8 mouse cellular contexts compared by ENCODE assay signal in genomic region chr4:151996951-151997222, GRCm38 (mm10). TPM values are rescaled to one million over a fixed set of nuclear protein-coding genes. Genes with fewer than 3 reads are reported as not detected.
A peak's percentile ranks its signal among the peaks of the same experiment; 100 is the strongest.
DNase-seq lines count a peak whose midpoint lies in the region; ATAC-seq and TF ChIP-seq lines count a peak whose summit lies in the region.

No protein-coding gene starts in this region.

- ATAC-seq in kidney, postnatal 0 days (replicated peaks; ENCODE audit: low FRiP score, low read depth), result no peak
- ATAC-seq in hindbrain, postnatal 0 days, result no peak
- no peak for ATAC-seq in midbrain, postnatal 0 days (ENCODE audit: low FRiP score)

- peak overlapping the region; percentile 93 for H3K27ac ChIP-seq in kidney, postnatal 0 days
- peak overlapping the region; percentile 94 for H3K27ac ChIP-seq in embryonic facial prominence, embryonic 10.5 days (replicated peaks)
- peak overlapping the region; percentile 87 for H3K27ac ChIP-seq in hindbrain, postnatal 0 days
- H3K27ac ChIP-seq in midbrain, postnatal 0 days (ENCODE audit: low read depth, low read length), result peak overlapping the region; percentile 77

- H3K36me3 ChIP-seq in kidney, postnatal 0 days (ENCODE audit: insufficient read depth, low read length), result peaks cover 8% of the 10 kb centered on the region
- peaks cover 16% of the 10 kb centered on the region for H3K36me3 ChIP-seq in embryonic facial prominence, embryonic 10.5 days (replicated peaks)
- H3K36me3 ChIP-seq in hindbrain, postnatal 0 days (ENCODE audit: insufficient read depth, low read length), result peaks cover 6% of the 10 kb centered on the region; the same call in 1 of the 2 replicates
- peaks cover 7% of the 10 kb centered on the region for H3K36me3 ChIP-seq in midbrain, postnatal 0 days (ENCODE audit: insufficient read depth, low read length)

- peak overlapping the region; percentile 99 for H3K4me3 ChIP-seq in kidney, postnatal 0 days (replicated peaks; ENCODE audit: low read depth, low read length)
- H3K4me3 ChIP-seq in embryonic facial prominence, embryonic 10.5 days, result peak overlapping the region; percentile 100
- peak overlapping the region; percentile 99 for H3K4me3 ChIP-seq in hindbrain, postnatal 0 days (ENCODE audit: low read length)
- peak overlapping the region; percentile 97 for H3K4me3 ChIP-seq in midbrain, postnatal 0 days (ENCODE audit: low read depth, low read length)

- 3% methylated on average over 13 of the region's 13 CpGs for WGBS in kidney, postnatal 0 days
- WGBS in embryonic facial prominence, embryonic 10.5 days, result 7% methylated on average over 13 of the region's 13 CpGs
- WGBS in hindbrain, postnatal 0 days, result 5% methylated on average over 13 of the region's 13 CpGs
- WGBS in midbrain, postnatal 0 days, result 3% methylated on average over 13 of the region's 13 CpGs

- no peaks in the 10 kb centered on the region for H3K27me3 ChIP-seq in kidney, postnatal 0 days (ENCODE audit: insufficient read depth, low read length)
- 0 out of 2 replicates have a peak, but pooled peaks cover 5% of the 10 kb centered on the region for H3K27me3 ChIP-seq in embryonic facial prominence, embryonic 10.5 days (replicated peaks; ENCODE audit: low read depth, poor library complexity, severe bottlenecking)
- H3K27me3 ChIP-seq in hindbrain, postnatal 0 days (ENCODE audit: insufficient read depth, low read length), result no peaks in the 10 kb centered on the region
- no peaks in the 10 kb centered on the region for H3K27me3 ChIP-seq in midbrain, postnatal 0 days (ENCODE audit: insufficient read depth, low read length)

- peaks cover 18% of the 10 kb centered on the region; the same call in 1 of the 2 replicates for H3K4me1 ChIP-seq in kidney, postnatal 0 days (replicated peaks; ENCODE audit: insufficient read depth, low read length)
- H3K4me1 ChIP-seq in embryonic facial prominence, embryonic 10.5 days, result peaks cover 26% of the 10 kb centered on the region
- H3K4me1 ChIP-seq in hindbrain, postnatal 0 days (ENCODE audit: insufficient read depth, low read length), result peaks cover 7% of the 10 kb centered on the region; the same call in 1 of the 2 replicates
- peaks cover 10% of the 10 kb centered on the region; the same call in 1 of the 2 replicates for H3K4me1 ChIP-seq in midbrain, postnatal 0 days (ENCODE audit: insufficient read depth, low read length)

- H3K9me3 ChIP-seq in kidney, postnatal 0 days (replicated peaks; ENCODE audit: low read length), result no peaks in the 10 kb centered on the region
- no peaks in the 10 kb centered on the region for H3K9me3 ChIP-seq in embryonic facial prominence, embryonic 10.5 days
- no peaks in the 10 kb centered on the region for H3K9me3 ChIP-seq in hindbrain, postnatal 0 days (ENCODE audit: low read length)
- H3K9me3 ChIP-seq in midbrain, postnatal 0 days (ENCODE audit: low read length), result no peaks in the 10 kb centered on the region

- H3K9ac ChIP-seq in kidney, postnatal 0 days (ENCODE audit: low read depth, low read length), result peak overlapping the region; percentile 82
- peak overlapping the region; percentile 82 for H3K9ac ChIP-seq in hindbrain, postnatal 0 days (replicated peaks; ENCODE audit: low read length)
- H3K9ac ChIP-seq in midbrain, postnatal 0 days (replicated peaks; ENCODE audit: low read length, poor library complexity, severe bottlenecking), result peak overlapping the region; percentile 71

- H3K4me2 ChIP-seq in kidney, postnatal 0 days (ENCODE audit: low read length), result peak overlapping the region; percentile 88
- peak overlapping the region; percentile 70 for H3K4me2 ChIP-seq in hindbrain, postnatal 0 days (ENCODE audit: low read depth, low read length)
- peak overlapping the region; percentile 55 for H3K4me2 ChIP-seq in midbrain, postnatal 0 days (ENCODE audit: low read depth, low read length, poor library complexity, severe bottlenecking)

- no peak for DNase-seq in kidney, postnatal 0 days (ENCODE audit: low spot score)
- DNase-seq in kidney, adult 9 months, result no peak
- DNase-seq in embryonic facial prominence, embryonic 10.5 days (ENCODE audit: low spot score), result no peak
- no peak for DNase-seq in hindbrain, postnatal 0 days (ENCODE audit: low spot score)
- no peak for DNase-seq in midbrain, postnatal 0 days (ENCODE audit: low spot score)
- no peak for DNase-seq in left cerebral cortex, adult 8-10 months (ENCODE audit: low spot score in 2 of 2)
- DNase-seq in adrenal gland, postnatal 36 days, result no peak
- no peak for DNase-seq in kidney, postnatal 4 days

- no peak for TF ChIP-seq CTCF in kidney, postnatal 0 days (IDR thresholded peaks at IDR 0.05; ENCODE audit: low read depth)
- no peak for TF ChIP-seq CTCF in hindbrain, postnatal 0 days (IDR thresholded peaks at IDR 0.05; ENCODE audit: low read depth)
- TF ChIP-seq CTCF in midbrain, postnatal 0 days (IDR thresholded peaks at IDR 0.05), result no peak

RNA-seq across cellular contexts. Expression of gene Phf13, which starts 0.8 kb away (rescaled TPM):
- 23.6 and 23.7 TPM in 2 replicates for polyA plus RNA-seq in kidney, postnatal 0 days (2015; fragmentation: Nextera tagmentation; extraction: Ambion mirVana)
- polyA plus RNA-seq in embryonic facial prominence, embryonic 10.5 days (2016; fragmentation: Nextera tagmentation; extraction: Ambion mirVana), result 29.0 and 32.1 TPM in 2 replicates
- 19.9 and 20.8 TPM in 2 replicates for total RNA-seq in hindbrain, postnatal 0 days (2014; rRNA removed)
- 14.6 and 15.0 TPM in 2 replicates for polyA plus RNA-seq in hindbrain, postnatal 0 days (2015; fragmentation: Nextera tagmentation; extraction: Ambion mirVana)
- 17.2 and 18.3 TPM in 2 replicates for total RNA-seq in midbrain, postnatal 0 days (2014; rRNA removed)
- polyA plus RNA-seq in midbrain, postnatal 0 days (2015; fragmentation: Nextera tagmentation; extraction: Ambion mirVana), result 16.6 and 17.1 TPM in 2 replicates
- total RNA-seq in left cerebral cortex, adult 8-10 months (2022), result 10 to 100 TPM; 15.4 to 17.4 (median 15.8) TPM
- total RNA-seq in adrenal gland, postnatal 36 days (2021), result 10 to 100 TPM; 17.2 to 17.7 TPM

RNA-seq across cellular contexts. Expression of gene Thap3, which starts 8.1 kb away (rescaled TPM):
- polyA plus RNA-seq in kidney, postnatal 0 days (2015; fragmentation: Nextera tagmentation; extraction: Ambion mirVana), result 34.5 and 35.1 TPM in 2 replicates
- 33.5 and 34.7 TPM in 2 replicates for polyA plus RNA-seq in embryonic facial prominence, embryonic 10.5 days (2016; fragmentation: Nextera tagmentation; extraction: Ambion mirVana)
- 12.1 and 14.9 TPM in 2 replicates for total RNA-seq in hindbrain, postnatal 0 days (2014; rRNA removed)
- 42.1 and 47.3 TPM in 2 replicates for polyA plus RNA-seq in hindbrain, postnatal 0 days (2015; fragmentation: Nextera tagmentation; extraction: Ambion mirVana)
- total RNA-seq in midbrain, postnatal 0 days (2014; rRNA removed), result 13.8 and 21.1 TPM in 2 replicates
- polyA plus RNA-seq in midbrain, postnatal 0 days (2015; fragmentation: Nextera tagmentation; extraction: Ambion mirVana), result 42.7 and 45.7 TPM in 2 replicates
- total RNA-seq in left cerebral cortex, adult 8-10 months (2022), result 10 to 100 TPM; 17.5 to 27.0 (median 24.0) TPM
- total RNA-seq in adrenal gland, postnatal 36 days (2021), result 10 to 100 TPM; 19.5 to 20.5 TPM

RNA-seq across cellular contexts. Expression of gene Klhl21, which starts 11.7 kb away (rescaled TPM):
- polyA plus RNA-seq in kidney, postnatal 0 days (2015; fragmentation: Nextera tagmentation; extraction: Ambion mirVana), result 10.7 and 11.2 TPM in 2 replicates
- 9.7 and 10.6 TPM in 2 replicates for polyA plus RNA-seq in embryonic facial prominence, embryonic 10.5 days (2016; fragmentation: Nextera tagmentation; extraction: Ambion mirVana)
- total RNA-seq in hindbrain, postnatal 0 days (2014; rRNA removed), result 12.3 and 14.0 TPM in 2 replicates
- polyA plus RNA-seq in hindbrain, postnatal 0 days (2015; fragmentation: Nextera tagmentation; extraction: Ambion mirVana), result 4.5 and 4.8 TPM in 2 replicates
- total RNA-seq in midbrain, postnatal 0 days (2014; rRNA removed), result 9.0 and 13.2 TPM in 2 replicates
- 3.5 and 4.1 TPM in 2 replicates for polyA plus RNA-seq in midbrain, postnatal 0 days (2015; fragmentation: Nextera tagmentation; extraction: Ambion mirVana)
- 10 to 100 TPM; 15.8 to 21.0 (median 19.3) TPM for total RNA-seq in left cerebral cortex, adult 8-10 months (2022)
- total RNA-seq in adrenal gland, postnatal 36 days (2021), result 10 to 100 TPM; 21.7 to 29.7 TPM

RNA-seq across cellular contexts. Expression of gene Zbtb48, which starts 30.6 kb away (rescaled TPM):
- 14.4 and 16.3 TPM in 2 replicates for polyA plus RNA-seq in kidney, postnatal 0 days (2015; fragmentation: Nextera tagmentation; extraction: Ambion mirVana)
- 25.0 and 26.4 TPM in 2 replicates for polyA plus RNA-seq in embryonic facial prominence, embryonic 10.5 days (2016; fragmentation: Nextera tagmentation; extraction: Ambion mirVana)
- total RNA-seq in hindbrain, postnatal 0 days (2014; rRNA removed), result 7.0 and 8.6 TPM in 2 replicates
- polyA plus RNA-seq in hindbrain, postnatal 0 days (2015; fragmentation: Nextera tagmentation; extraction: Ambion mirVana), result 10.7 and 16.2 TPM in 2 replicates
- total RNA-seq in midbrain, postnatal 0 days (2014; rRNA removed), result 7.8 and 8.9 TPM in 2 replicates
- 17.0 and 20.6 TPM in 2 replicates for polyA plus RNA-seq in midbrain, postnatal 0 days (2015; fragmentation: Nextera tagmentation; extraction: Ambion mirVana)
- 10 to 100 TPM; 11.7 to 17.5 (median 14.0) TPM for total RNA-seq in left cerebral cortex, adult 8-10 months (2022)
- 1 to 10 TPM; 8.6 to 9.7 TPM for total RNA-seq in adrenal gland, postnatal 36 days (2021)

RNA-seq across cellular contexts. Expression of gene Tas1r1, which starts 41.5 kb away (rescaled TPM):
- 0.39 and 0.45 TPM in 2 replicates for polyA plus RNA-seq in kidney, postnatal 0 days (2015; fragmentation: Nextera tagmentation; extraction: Ambion mirVana)
- 0.50 and 0.68 TPM in 2 replicates for polyA plus RNA-seq in embryonic facial prominence, embryonic 10.5 days (2016; fragmentation: Nextera tagmentation; extraction: Ambion mirVana)
- total RNA-seq in hindbrain, postnatal 0 days (2014; rRNA removed), result 0.42 and 0.93 TPM in 2 replicates
- polyA plus RNA-seq in hindbrain, postnatal 0 days (2015; fragmentation: Nextera tagmentation; extraction: Ambion mirVana), result 1.7 TPM in 2 replicates
- 0.11 and 1.5 TPM in 2 replicates for total RNA-seq in midbrain, postnatal 0 days (2014; rRNA removed)
- 1.6 TPM in 2 replicates for polyA plus RNA-seq in midbrain, postnatal 0 days (2015; fragmentation: Nextera tagmentation; extraction: Ambion mirVana)
- under 1 TPM; 0.61 to 0.94 (median 0.73) TPM for total RNA-seq in left cerebral cortex, adult 8-10 months (2022)
- total RNA-seq in adrenal gland, postnatal 36 days (2021), result not detected
